Mouse (Mus musculus): ENCODE measurements at regions not wholly inside any gene's neighbourhood (a gene's known extent, or its start where the extent isn't known, plus 50 kb on each side); places are given as distances from the start of the nearest gene placed in this dataset.

GRCm38 (mm10) chr1:50697333-50698216, 202.9 kb upstream of the Tmeff2 start:
- Histone ChIP-seq H3K9ac (replicated peaks) (no peak overlapping the region), H3K4me3 (ENCODE audit: insufficient read depth in 1 of 2, low read depth in 2 of 2, low read length in 2 of 2) (no peak overlapping the region), H3K27ac (no peak overlapping the region), H3K9me3 (ENCODE audit: control insufficient read depth, low read length) (no peaks in the 10 kb centered on the region), H3K4me1 (replicated peaks; ENCODE audit: control insufficient read depth in 2 of 2, insufficient read depth in 2 of 2, low read length in 1 of 2) (no peaks in the 10 kb centered on the region), H3K4me2 (ENCODE audit: low read depth) (no peak overlapping the region), H3K36me3 (replicated peaks; ENCODE audit: control insufficient read depth, insufficient read depth, low read depth) (no peaks in the 10 kb centered on the region), H3K27me3 (ENCODE audit: control insufficient read depth, insufficient read depth, low read length) (no peaks in the 10 kb centered on the region)
- ATAC-seq (ENCODE audit: insufficient read depth) (no peak), DNase-seq (ENCODE audit: low read depth in 3 of 3, low spot score in 3 of 3) (no peak)
- TF ChIP-seq CTCF (IDR thresholded peaks at IDR 0.05; ENCODE audit: low read depth), result no peak
- TF ChIP-seq EP300 (IDR thresholded peaks at IDR 0.05; ENCODE audit: low read depth), result no peak
- 52% methylated on average over 7 of the region's 7 CpGs for WGBS (ENCODE audit: insufficient replicate concordance)

DNA sequence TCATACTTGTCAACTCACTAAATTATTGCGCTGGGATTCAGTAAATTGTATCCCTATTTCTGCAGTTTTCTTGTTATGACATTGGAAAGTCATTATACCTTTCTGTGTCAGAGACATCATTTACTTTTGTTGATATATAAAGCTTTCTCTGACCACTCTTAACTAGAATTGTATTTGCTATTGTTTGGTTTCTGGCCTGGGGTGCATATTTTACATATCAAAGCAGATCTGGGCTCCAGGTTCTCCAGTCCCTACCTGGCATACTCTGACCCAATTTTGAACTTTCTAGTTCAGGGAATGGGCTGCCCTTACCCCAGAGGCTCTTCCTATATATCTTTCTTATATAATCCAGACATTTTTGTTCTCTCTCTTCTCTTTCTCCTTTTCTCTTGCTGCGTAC, 195.8 kb upstream of the Tmeff2 start:
- no peak for ATAC-seq (ENCODE audit: insufficient read depth)
- no peaks in the 10 kb centered on the region for H3K27me3 ChIP-seq (ENCODE audit: control insufficient read depth, insufficient read depth, low read length)
- DNase-seq (ENCODE audit: low read depth in 3 of 3, low spot score in 3 of 3), result no peak
- TF ChIP-seq EP300 (IDR thresholded peaks at IDR 0.05; ENCODE audit: low read depth) (no peak), CTCF (IDR thresholded peaks at IDR 0.05; ENCODE audit: low read depth) (no peak)
- no peak overlapping the region for H3K4me2 ChIP-seq (ENCODE audit: low read depth)
- WGBS (ENCODE audit: insufficient replicate concordance), result 69% methylated on average over 2 of the region's 2 CpGs
- H3K4me1 ChIP-seq (replicated peaks; ENCODE audit: control insufficient read depth in 2 of 2, insufficient read depth in 2 of 2, low read length in 1 of 2), result no peaks in the 10 kb centered on the region
- no peaks in the 10 kb centered on the region for H3K36me3 ChIP-seq (replicated peaks; ENCODE audit: control insufficient read depth, insufficient read depth, low read depth)
- no peaks in the 10 kb centered on the region for H3K9me3 ChIP-seq (ENCODE audit: control insufficient read depth, low read length)
- H3K9ac ChIP-seq (replicated peaks), result no peak overlapping the region
- no peak overlapping the region for H3K27ac ChIP-seq
- no peak overlapping the region for H3K4me3 ChIP-seq (ENCODE audit: insufficient read depth in 1 of 2, low read depth in 2 of 2, low read length in 2 of 2)

DNA sequence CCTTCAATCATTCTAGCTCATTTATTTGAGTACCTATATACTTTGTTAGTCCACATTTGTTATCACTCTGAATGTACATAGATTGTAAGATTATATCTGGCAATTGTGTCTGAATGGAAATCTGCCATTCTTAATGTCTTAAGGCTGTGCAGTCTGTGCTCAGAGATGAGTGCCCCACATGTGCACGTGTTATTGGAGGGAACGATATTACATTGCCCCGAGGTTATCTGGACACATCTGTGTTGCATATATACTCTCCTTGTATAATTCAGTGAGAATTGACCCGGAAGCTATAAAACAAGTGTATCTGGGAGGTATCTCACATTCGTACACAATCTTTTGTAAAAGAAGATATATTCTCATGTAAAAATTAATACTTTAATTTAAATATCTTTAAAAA, 155.4 kb upstream of the Tmeff2 start:
- WGBS (ENCODE audit: insufficient replicate concordance), result 70% methylated on average over 5 of the region's 5 CpGs
- no peak overlapping the region for H3K4me2 ChIP-seq (ENCODE audit: low read depth)
- TF ChIP-seq EP300 (IDR thresholded peaks at IDR 0.05; ENCODE audit: low read depth) (no peak), CTCF (IDR thresholded peaks at IDR 0.05; ENCODE audit: low read depth) (no peak)

GRCm38 (mm10) chr1:50770211-50770610, 130.2 kb upstream of the Tmeff2 start:
- Histone ChIP-seq H3K9ac (replicated peaks) (no peak overlapping the region), H3K27ac (no peak overlapping the region), H3K36me3 (replicated peaks; ENCODE audit: control insufficient read depth, insufficient read depth, low read depth) (no peaks in the 10 kb centered on the region), H3K4me1 (replicated peaks; ENCODE audit: control insufficient read depth in 2 of 2, insufficient read depth in 2 of 2, low read length in 1 of 2) (no peaks in the 10 kb centered on the region), H3K4me3 (ENCODE audit: insufficient read depth in 1 of 2, low read depth in 2 of 2, low read length in 2 of 2) (no peak overlapping the region), H3K4me2 (ENCODE audit: low read depth) (no peak overlapping the region), H3K27me3 (ENCODE audit: control insufficient read depth, insufficient read depth, low read length) (no peaks in the 10 kb centered on the region), H3K9me3 (ENCODE audit: control insufficient read depth, low read length) (no peaks in the 10 kb centered on the region)
- TF ChIP-seq EP300 (IDR thresholded peaks at IDR 0.05; ENCODE audit: low read depth) (no peak), CTCF (IDR thresholded peaks at IDR 0.05; ENCODE audit: low read depth) (no peak)
- DNase-seq (ENCODE audit: low read depth in 3 of 3, low spot score in 3 of 3), result no peak
- ATAC-seq (ENCODE audit: insufficient read depth), result no peak

More for the DNA sequence above, 155.4 kb upstream of the Tmeff2 start:
- no peak overlapping the region for H3K27ac ChIP-seq
- DNase-seq (ENCODE audit: low read depth in 3 of 3, low spot score in 3 of 3) (no peak), ATAC-seq (ENCODE audit: insufficient read depth) (no peak)
- no peak overlapping the region for H3K9ac ChIP-seq (replicated peaks)
- no peaks in the 10 kb centered on the region for H3K27me3 ChIP-seq (ENCODE audit: control insufficient read depth, insufficient read depth, low read length)
- H3K36me3 ChIP-seq (replicated peaks; ENCODE audit: control insufficient read depth, insufficient read depth, low read depth), result no peaks in the 10 kb centered on the region
- H3K4me3 ChIP-seq (ENCODE audit: insufficient read depth in 1 of 2, low read depth in 2 of 2, low read length in 2 of 2), result no peak overlapping the region
- H3K9me3 ChIP-seq (ENCODE audit: control insufficient read depth, low read length), result no peaks in the 10 kb centered on the region
- H3K4me1 ChIP-seq (replicated peaks; ENCODE audit: control insufficient read depth in 2 of 2, insufficient read depth in 2 of 2, low read length in 1 of 2), result no peaks in the 10 kb centered on the region

- Histone ChIP-seq H3K27ac (no peak overlapping the region), H3K27me3 (ENCODE audit: control insufficient read depth, insufficient read depth, low read length) (no peaks in the 10 kb centered on the region), H3K9ac (replicated peaks) (no peak overlapping the region), H3K4me2 (ENCODE audit: low read depth) (no peak overlapping the region), H3K9me3 (ENCODE audit: control insufficient read depth, low read length) (no peaks in the 10 kb centered on the region), H3K4me1 (replicated peaks; ENCODE audit: control insufficient read depth in 2 of 2, insufficient read depth in 2 of 2, low read length in 1 of 2) (no peaks in the 10 kb centered on the region), H3K4me3 (ENCODE audit: insufficient read depth in 1 of 2, low read depth in 2 of 2, low read length in 2 of 2) (no peak overlapping the region), H3K36me3 (replicated peaks; ENCODE audit: control insufficient read depth, insufficient read depth, low read depth) (no peaks in the 10 kb centered on the region)
- TF ChIP-seq EP300 (IDR thresholded peaks at IDR 0.05; ENCODE audit: low read depth), result no peak
- ATAC-seq (ENCODE audit: insufficient read depth) (no peak), DNase-seq (ENCODE audit: low read depth in 3 of 3, low spot score in 3 of 3) (no peak)
- 46% methylated on average over 3 of the region's 3 CpGs for WGBS (ENCODE audit: insufficient replicate concordance)
Measured at GRCm38 (mm10) chr1:50795264-50795663, 105.2 kb upstream of the Tmeff2 start.

Data from liver, embryonic 14.5 days (tissue).